Mouse (Mus musculus) frontal cortex, adult 2 months (tissue): ENCODE data around the gene Tnnt3. TPM values are rescaled to one million over a fixed set of nuclear protein-coding genes. Genes with fewer than 3 reads are reported as not detected.

Source experiments
- DNase-seq, 2 experiments: peaks; one replicate each; pipeline ENCODE4 v3.0.0; 2022; ENCODE audit warnings: low spot score in 1 of 2; ENCODE audit errors: extremely low spot score in 1 of 2
- polyA plus RNA-seq: library from polyadenylated mRNA; depleted of rRNA; stranded (reverse); fragments of >200 nt; gene quantifications from 2 replicates; pipeline ENCODE4 v1.2.3, GENCODE M21; 2012; rRNA removed

The Tnnt3 gene
- polyA plus RNA-seq, 1 experiment = 0.50 TPM

DNA sequence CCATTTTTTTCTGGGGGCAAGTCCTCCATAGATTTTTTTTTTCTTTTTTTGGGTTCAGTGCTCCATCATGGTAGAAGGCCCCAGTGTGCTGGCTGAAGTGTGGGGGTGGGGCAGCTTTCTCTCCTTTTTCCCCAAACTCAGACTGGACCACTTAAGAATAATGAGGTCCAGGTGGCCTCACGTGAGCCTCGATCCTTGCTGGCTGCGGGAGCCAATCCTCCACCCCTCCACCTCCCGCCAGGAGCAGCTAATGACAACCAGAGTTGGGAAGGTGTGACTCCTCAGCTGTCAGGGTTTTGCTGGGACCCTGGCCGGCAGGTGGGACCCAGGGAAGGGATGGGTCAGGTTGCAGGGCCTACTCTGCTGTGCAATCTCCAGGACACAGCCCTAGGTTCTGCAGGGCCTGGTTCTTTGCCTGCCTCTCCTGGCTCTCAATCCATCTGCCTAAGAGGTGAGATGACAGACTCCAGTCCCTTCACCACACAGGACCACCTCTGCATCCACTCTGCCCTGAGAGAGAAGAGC, 61.1 kb downstream of the Tnnt3 start:
- no peak for DNase-seq

DNA sequence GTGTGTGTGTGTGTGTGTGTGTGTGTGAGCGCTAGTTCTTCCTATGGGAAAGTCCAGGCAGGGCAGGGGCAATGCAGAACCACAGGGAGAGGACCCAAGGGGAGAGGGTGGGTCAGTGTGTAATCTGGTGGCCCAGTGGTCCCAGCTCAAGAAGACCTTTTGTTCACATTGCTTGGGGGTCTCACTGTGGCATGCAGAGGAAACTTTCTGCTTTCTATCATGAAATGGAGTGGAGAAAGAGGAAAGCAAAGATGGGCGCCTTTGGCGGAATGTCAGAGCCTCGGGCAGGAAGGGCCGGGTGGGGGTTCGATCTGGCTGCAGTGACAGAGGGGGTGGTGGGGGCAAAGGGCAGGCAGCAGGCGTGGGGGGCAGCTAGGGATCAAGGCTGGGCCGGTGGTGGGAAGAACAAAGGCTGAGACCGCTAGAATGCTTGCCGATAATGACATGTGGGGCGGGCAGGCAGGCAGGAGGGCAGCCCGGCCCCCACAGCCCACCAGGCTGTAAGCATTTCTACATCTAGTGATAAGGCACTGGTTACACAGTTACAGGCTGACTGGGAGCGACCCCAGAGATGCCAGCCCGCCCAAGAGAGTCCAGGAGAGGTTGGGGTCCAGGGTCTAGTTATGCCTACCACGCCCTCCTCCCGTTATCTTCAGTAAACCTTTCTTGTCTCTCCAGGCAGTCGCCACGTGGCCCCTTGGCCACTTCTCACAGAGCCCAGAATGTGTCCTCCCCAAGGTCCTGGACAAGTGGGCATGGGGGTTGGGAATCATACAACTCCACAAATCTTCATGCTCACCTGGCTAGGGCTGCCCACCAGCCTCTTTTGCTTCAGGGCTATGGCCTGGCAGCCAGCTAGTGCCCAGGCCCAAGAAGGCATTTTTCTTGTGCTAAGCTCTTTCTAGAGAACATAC, 62.6 kb downstream of the Tnnt3 start:
- DNase-seq = no peak

DNA sequence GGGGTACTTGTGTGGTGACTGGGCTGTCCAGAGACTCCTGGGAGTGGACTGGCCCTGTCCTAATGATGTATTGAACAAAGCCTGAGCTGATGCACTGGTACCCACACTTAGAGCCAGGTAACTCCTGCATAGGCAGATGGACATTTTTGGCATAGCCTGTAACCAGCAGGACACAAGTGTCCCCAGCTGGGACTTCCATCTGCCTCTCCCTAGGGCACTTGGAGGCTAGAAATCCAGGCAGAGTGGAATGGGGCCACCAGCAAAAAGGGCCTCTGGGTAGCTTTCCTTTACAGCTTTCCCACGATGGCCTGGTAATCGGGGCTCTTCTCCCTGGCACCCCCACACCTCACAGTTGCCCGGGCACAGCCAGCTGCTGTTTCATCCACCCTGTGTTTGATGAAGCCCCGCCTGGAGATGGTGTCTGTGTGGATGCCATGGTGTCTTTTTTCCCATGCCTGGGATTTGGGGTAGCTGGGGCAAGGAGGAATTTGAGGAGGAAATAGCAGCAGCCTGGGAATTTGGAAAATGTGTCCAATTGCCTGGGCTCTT, 63.3 kb downstream of the Tnnt3 start:
- DNase-seq = no peak

DNA sequence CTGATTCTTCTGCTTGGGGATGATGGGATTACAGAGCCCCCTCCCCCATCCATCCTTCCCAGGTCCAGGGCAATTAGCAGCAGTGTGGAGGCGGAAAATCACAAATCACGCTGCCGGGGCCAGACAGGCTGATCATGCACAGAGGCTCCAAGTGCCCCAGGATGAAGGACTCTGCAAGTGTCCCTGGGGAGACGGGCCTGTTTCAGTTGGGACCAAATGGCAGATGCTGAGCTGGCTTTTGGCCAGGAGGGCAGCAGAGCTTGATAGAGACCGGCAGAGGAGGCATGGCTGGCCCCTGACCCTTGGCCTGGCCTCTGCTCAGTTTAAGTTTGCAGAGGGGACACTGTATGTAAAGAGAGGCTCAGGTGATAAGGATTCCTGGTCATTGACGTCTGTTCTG, 64.5 kb downstream of the Tnnt3 start:
- DNase-seq = no peak

DNA sequence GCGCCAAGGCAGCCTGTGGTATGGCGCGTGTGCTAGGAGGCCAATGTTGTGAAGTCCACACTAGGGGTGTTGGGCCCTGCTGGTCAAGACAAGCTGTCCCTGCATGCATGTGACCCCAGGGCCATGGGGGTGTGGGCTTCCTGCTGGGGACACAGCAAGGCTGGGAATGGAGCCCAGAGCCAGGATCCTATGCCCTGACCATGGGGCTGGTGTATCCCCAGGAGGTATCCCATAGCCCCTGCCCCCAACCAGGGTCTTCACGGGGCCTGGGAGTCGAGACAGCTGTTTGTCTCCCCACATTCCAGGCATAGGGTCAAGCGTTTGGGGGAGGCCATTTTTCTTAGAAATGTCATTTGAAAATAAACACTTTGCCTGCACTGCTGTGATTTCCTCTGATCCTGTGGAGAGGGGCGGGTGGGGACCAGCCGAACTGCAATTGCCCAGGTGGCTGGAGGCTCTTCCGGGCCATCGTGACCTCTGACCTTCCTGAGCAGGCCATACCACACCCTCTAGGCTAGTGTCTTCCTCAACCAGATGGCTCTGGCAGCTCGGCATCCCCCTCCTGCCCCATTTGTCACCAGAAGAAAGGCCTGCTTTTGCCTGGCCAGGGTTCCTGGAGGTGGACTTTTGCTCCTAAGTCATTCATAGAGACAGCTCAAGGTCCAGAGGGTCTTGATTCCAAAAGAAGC, 66.5 kb downstream of the Tnnt3 start:
- DNase-seq = no peak

Other genes with a start within 250 kb of the Tnnt3 start
- not detected in 2 replicates for gene Gm2431, start 240.5 kb upstream of the Tnnt3 start, polyA plus RNA-seq
- gene Gm4559, start 224.5 kb upstream of the Tnnt3 start, polyA plus RNA-seq = not detected in 2 replicates
- 0.21 TPM in 1 of 2 replicates, not detected in the other for gene Krtap5-1, start 201.7 kb upstream of the Tnnt3 start, polyA plus RNA-seq
- gene Krtap5-4, start 195.3 kb upstream of the Tnnt3 start, polyA plus RNA-seq = not detected in 2 replicates
- 36.7 and 45.5 TPM in 2 replicates for gene Ifitm10, start 125.1 kb upstream of the Tnnt3 start, polyA plus RNA-seq
- gene Gm49369, start 116.2 kb upstream of the Tnnt3 start, polyA plus RNA-seq = 0.17 and 0.40 TPM in 2 replicates
- gene Ctsd, start 110.8 kb upstream of the Tnnt3 start, polyA plus RNA-seq = 383 and 391 TPM in 2 replicates
- gene Syt8, start 64.0 kb upstream of the Tnnt3 start, polyA plus RNA-seq = not detected in 2 replicates
- 1.7 and 2.0 TPM in 2 replicates for gene Tnni2, start 57.0 kb upstream of the Tnnt3 start, polyA plus RNA-seq
- 11.0 and 11.2 TPM in 2 replicates for gene Lsp1, start 38.0 kb upstream of the Tnnt3 start, polyA plus RNA-seq
- 81.6 and 81.9 TPM in 2 replicates for gene Mrpl23, start 33.9 kb downstream of the Tnnt3 start, polyA plus RNA-seq
- gene Igf2, start 168.0 kb downstream of the Tnnt3 start, polyA plus RNA-seq = 60.6 and 81.1 TPM in 2 replicates
- gene Gm49394, start 171.1 kb downstream of the Tnnt3 start, polyA plus RNA-seq = 0.10 and 0.27 TPM in 2 replicates
- not detected in 2 replicates for gene Ins2, start 244.5 kb downstream of the Tnnt3 start, polyA plus RNA-seq